11 mouse cellular contexts compared by ENCODE assay signal in the genomic region with DNA sequence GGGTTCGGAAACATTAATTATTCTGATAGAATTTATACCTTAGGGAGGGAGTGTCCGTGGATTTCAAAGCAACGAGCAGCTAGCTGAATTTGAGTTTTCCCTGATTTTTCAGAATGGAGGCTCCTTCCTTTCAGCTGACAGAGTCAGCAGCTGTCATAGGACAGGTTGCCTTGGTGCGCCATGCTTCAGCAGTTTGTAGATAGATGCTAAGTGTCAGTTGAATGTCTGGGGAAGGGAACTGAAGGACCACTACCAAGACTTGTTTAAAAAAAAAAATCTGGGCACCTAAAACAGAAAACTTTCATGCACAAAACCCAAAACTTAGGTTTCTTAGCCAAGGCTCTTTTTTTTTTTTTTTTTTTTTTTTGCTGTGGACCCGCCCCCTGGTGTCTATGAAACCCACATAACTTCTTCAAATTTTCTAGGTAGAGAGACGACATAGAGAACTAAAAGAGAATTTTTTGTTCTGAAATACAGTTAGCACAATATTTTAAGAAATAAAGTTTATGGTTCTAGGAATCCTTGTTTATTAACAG. TPM values are rescaled to one million over a fixed set of nuclear protein-coding genes. Genes with fewer than 3 reads are reported as not detected.
DNase-seq lines count a peak whose midpoint lies in the region; ATAC-seq and TF ChIP-seq lines count a peak whose summit lies in the region.
"Had no signal": no experiment of that assay in that cellular context is flagged by ENCODE, and none has a peak within 500 bp of the region (broad histone marks: within the 10 kb centered on the region; RNA-seq: fewer than 3 reads in every experiment).

No protein-coding gene starts in this region.

- H3K9ac ChIP-seq in kidney, embryonic 14.5 days (ENCODE audit: low read depth, low read length) = no peak overlapping the region; the same call in 1 of the 2 replicates
- no peak overlapping the region for H3K9ac ChIP-seq in MEL (ENCODE audit: control insufficient read depth, low read depth, low read length, poor library complexity, severe bottlenecking)
- H3K9ac ChIP-seq in embryonic facial prominence, embryonic 14.5 days (ENCODE audit: low read depth, low read length) = 0 out of 2 replicates have a peak overlapping the region, but pooled peaks have one; percentile 6
- no peak overlapping the region for H3K9ac ChIP-seq in midbrain, embryonic 12.5 days (replicated peaks)
- H3K9ac ChIP-seq: embryonic facial prominence, embryonic 15.5 days had no signal

- DNase-seq in kidney, postnatal 14 days = no peak
- DNase-seq in MEL (ENCODE audit: low read depth, low spot score) = no peak
- DNase-seq in embryonic facial prominence, embryonic 14.5 days (ENCODE audit: low spot score) = no peak
- no peak for DNase-seq in testis, postnatal 10 days (ENCODE audit: low spot score)
- DNase-seq in adrenal gland, adult 8-10 months = no peak
- DNase-seq in right cerebral cortex, postnatal 14 days = no peak
- DNase-seq: lung, postnatal 14 days had no signal

- peaks cover 22% of the 10 kb centered on the region for H3K4me1 ChIP-seq in kidney, embryonic 14.5 days (ENCODE audit: control insufficient read depth, insufficient read depth, low read length)
- H3K4me1 ChIP-seq in MEL (ENCODE audit: control insufficient read depth in 1 of 2, insufficient read depth in 2 of 2, low read length in 2 of 2) = no peaks in the 10 kb centered on the region
- H3K4me1 ChIP-seq in embryonic facial prominence, embryonic 14.5 days (ENCODE audit: control insufficient read depth, insufficient read depth, low read length) = peaks cover 15% of the 10 kb centered on the region
- peaks cover 23% of the 10 kb centered on the region for H3K4me1 ChIP-seq in midbrain, embryonic 12.5 days

- no peak for TF ChIP-seq RAD21 in MEL (IDR thresholded peaks at IDR 0.05; ENCODE audit: low read depth, low read length)

- TF ChIP-seq EP300 in MEL (IDR thresholded peaks at IDR 0.05; ENCODE audit: low read depth in 1 of 2, low read length in 2 of 2) = no peak

- 31% methylated on average over 6 of the region's 6 CpGs for whole genome bisulfite sequencing in kidney, embryonic 14.5 days
- WGBS in embryonic facial prominence, embryonic 14.5 days = 31% methylated on average over 6 of the region's 6 CpGs
- 21% methylated on average over 6 of the region's 6 CpGs for WGBS in midbrain, embryonic 12.5 days

- peak overlapping the region; percentile 21 for H3K4me2 ChIP-seq in kidney, embryonic 14.5 days (replicated peaks; ENCODE audit: low read depth, low read length)
- peak overlapping the region; percentile 22 for H3K4me2 ChIP-seq in embryonic facial prominence, embryonic 14.5 days (ENCODE audit: low read depth, low read length)
- H3K4me2 ChIP-seq in midbrain, embryonic 12.5 days (replicated peaks) = peak overlapping the region; percentile 36
- H3K4me2 ChIP-seq: embryonic facial prominence, embryonic 15.5 days had no signal

- no peak overlapping the region; the same call in 1 of the 2 replicates for H3K27ac ChIP-seq in kidney, embryonic 14.5 days (ENCODE audit: low read depth, low read length)
- H3K27ac ChIP-seq in MEL (ENCODE audit: control insufficient read depth, low read depth, low read length) = no peak overlapping the region
- no peak overlapping the region for H3K27ac ChIP-seq in embryonic facial prominence, embryonic 14.5 days (replicated peaks; ENCODE audit: low read depth, low read length)
- H3K27ac ChIP-seq in midbrain, embryonic 12.5 days (replicated peaks) = no peak overlapping the region

- 0 out of 2 replicates have a peak, but pooled peaks cover 2% of the 10 kb centered on the region for H3K36me3 ChIP-seq in kidney, embryonic 14.5 days (ENCODE audit: control insufficient read depth, insufficient read depth, low read length)
- H3K36me3 ChIP-seq in MEL (ENCODE audit: control insufficient read depth in 1 of 2, insufficient read depth in 2 of 2, low read length in 2 of 2) = no peaks in the 10 kb centered on the region; a peak in 1 of 4 replicates
- H3K36me3 ChIP-seq in embryonic facial prominence, embryonic 14.5 days (ENCODE audit: control insufficient read depth, insufficient read depth, low read length) = peaks cover 8% of the 10 kb centered on the region; the same call in 1 of the 2 replicates
- H3K36me3 ChIP-seq in midbrain, embryonic 12.5 days = peaks cover 10% of the 10 kb centered on the region; the same call in 1 of the 2 replicates
- H3K36me3 ChIP-seq: embryonic facial prominence, embryonic 15.5 days had no signal

- no peaks in the 10 kb centered on the region for H3K27me3 ChIP-seq in kidney, embryonic 14.5 days (ENCODE audit: control insufficient read depth, insufficient read depth, low read length)
- H3K27me3 ChIP-seq in MEL (ENCODE audit: control insufficient read depth in 1 of 2, insufficient read depth in 2 of 2, low read length in 2 of 2) = no peaks in the 10 kb centered on the region
- H3K27me3 ChIP-seq in embryonic facial prominence, embryonic 14.5 days (replicated peaks; ENCODE audit: control insufficient read depth, insufficient read depth, low read length) = no peaks in the 10 kb centered on the region
- H3K27me3 ChIP-seq in midbrain, embryonic 12.5 days = peaks cover 39% of the 10 kb centered on the region
- H3K27me3 ChIP-seq: embryonic facial prominence, embryonic 15.5 days had no signal

- no peak overlapping the region for H3K4me3 ChIP-seq in kidney, embryonic 14.5 days (ENCODE audit: low read length)
- H3K4me3 ChIP-seq in MEL (ENCODE audit: control insufficient read depth in 1 of 2, insufficient read depth in 1 of 2, low read depth in 2 of 2, low read length in 2 of 2) = no peak overlapping the region
- H3K4me3 ChIP-seq in embryonic facial prominence, embryonic 14.5 days (ENCODE audit: low read depth, low read length) = no peak overlapping the region
- H3K4me3 ChIP-seq in midbrain, embryonic 12.5 days = no peak overlapping the region
- H3K4me3 ChIP-seq: embryonic facial prominence, embryonic 15.5 days had no signal

- no peaks in the 10 kb centered on the region for H3K9me3 ChIP-seq in kidney, embryonic 14.5 days (ENCODE audit: control insufficient read depth, low read length)
- H3K9me3 ChIP-seq in MEL (replicated peaks; ENCODE audit: insufficient read depth, low read length) = no peaks in the 10 kb centered on the region
- H3K9me3 ChIP-seq in embryonic facial prominence, embryonic 14.5 days (ENCODE audit: control insufficient read depth, low read length) = no peaks in the 10 kb centered on the region
- no peaks in the 10 kb centered on the region for H3K9me3 ChIP-seq in midbrain, embryonic 12.5 days
- H3K9me3 ChIP-seq: embryonic facial prominence, embryonic 15.5 days had no signal

- TF ChIP-seq CTCF in MEL (IDR thresholded peaks at IDR 0.05 in 2 of 3, conservative IDR thresholded peaks at IDR 0.05 in 1 of 3; ENCODE audit: control insufficient read depth in 1 of 3, insufficient read depth in 1 of 3, low read depth in 2 of 3, low read length in 3 of 3, poor library complexity in 1 of 3, severe bottlenecking in 1 of 3) = no peak

- TF ChIP-seq POLR2A in MEL (IDR thresholded peaks at IDR 0.05; ENCODE audit: control insufficient read depth in 1 of 2, insufficient read depth in 1 of 2, low read depth in 1 of 2, low read length in 2 of 2, poor library complexity in 1 of 2) = no peak

- no peaks in the 10 kb centered on the region for H3K79me2 ChIP-seq in MEL (ENCODE audit: control insufficient read depth, insufficient read depth, low read length, poor library complexity)

- ATAC-seq in kidney, embryonic 14.5 days (ENCODE audit: low FRiP score, low TSS enrichment) = peak; percentile 7; the same call in 1 of the 2 replicates
- no peak for ATAC-seq in embryonic facial prominence, embryonic 14.5 days (ENCODE audit: low read depth)
- ATAC-seq in midbrain, embryonic 12.5 days (ENCODE audit: low FRiP score, low read depth) = no peak

TF ChIP-seq in MEL, 35 proteins besides CTCF, POLR2A, EP300 and RAD21:
- TF ChIP-seq POLR2AphosphoS2 (IDR thresholded peaks at IDR 0.05; ENCODE audit: low read length) (no peak), ZNF384 (IDR thresholded peaks at IDR 0.05; ENCODE audit: low read depth, low read length) (peak; percentile 95)

RNA-seq across cellular contexts. Expression of gene Serp2, which starts 42.6 kb away (rescaled TPM):
- 15.2 and 16.2 TPM in 2 replicates for polyA plus RNA-seq in kidney, embryonic 14.5 days (2014; fragmentation: Nextera tagmentation; extraction: Ambion mirVana)
- total RNA-seq in MEL (2012; rRNA removed) = 0.26 and 0.42 TPM in 2 replicates
- polyA plus RNA-seq in MEL (2012; ENCODE audit: insufficient read depth in 1 of 2, insufficient read length in 2 of 2, low read depth in 1 of 2, low replicate concordance in 2 of 2, missing spikeins in 1 of 2) = under 1 TPM in 1 of 2 experiments, not detected in 1; 0.56 TPM
- polyA plus RNA-seq in embryonic facial prominence, embryonic 14.5 days (2014; fragmentation: Nextera tagmentation; extraction: Ambion mirVana) = 12.5 and 13.1 TPM in 2 replicates
- polyA plus RNA-seq in midbrain, embryonic 12.5 days (2016; fragmentation: Nextera tagmentation; extraction: Ambion mirVana) = 52.7 and 56.6 TPM in 2 replicates
- 1 to 10 TPM; 4.5 to 10.0 (median 6.7) TPM for total RNA-seq in adrenal gland, adult 8-10 months (2022)
- polyA plus RNA-seq: liver, adult 2 months had no signal
